Mouse (Mus musculus): ENCODE results near the gene Phrf1.
A peak's percentile ranks its signal among the peaks of the same experiment; 100 is the strongest.

Gene Phrf1

GRCm38 (mm10) chr7:141228279-141229067 lies at the start of gene Phrf1:
Phrf1 (plus strand) TSS chr7:141228784.
- peak; percentile 66 for DNase-seq (ENCODE audit: extremely low read depth, low read depth)

DNA sequence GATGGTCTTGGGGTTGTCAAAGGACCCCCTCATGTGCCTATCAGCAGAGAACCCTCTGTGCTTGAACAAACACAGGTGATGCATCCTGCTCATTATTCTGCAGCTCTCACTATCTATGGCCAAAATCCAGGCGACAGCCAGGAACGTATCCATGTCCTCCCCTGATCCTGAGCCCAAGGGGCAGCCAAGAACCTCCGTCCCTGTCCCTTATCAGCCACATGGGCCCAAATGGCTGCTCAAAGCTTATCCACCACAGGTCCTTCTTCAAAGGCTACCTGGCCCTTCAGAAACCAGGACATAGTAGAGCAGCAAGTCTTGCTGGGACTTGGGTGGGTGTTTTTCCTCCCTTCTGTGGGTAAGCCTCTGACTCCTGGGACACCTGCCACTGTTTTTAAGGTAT lies 40.4 kb upstream of the Phrf1 start:
- DNase-seq (ENCODE audit: extremely low read depth, low read depth), result no peak

DNA sequence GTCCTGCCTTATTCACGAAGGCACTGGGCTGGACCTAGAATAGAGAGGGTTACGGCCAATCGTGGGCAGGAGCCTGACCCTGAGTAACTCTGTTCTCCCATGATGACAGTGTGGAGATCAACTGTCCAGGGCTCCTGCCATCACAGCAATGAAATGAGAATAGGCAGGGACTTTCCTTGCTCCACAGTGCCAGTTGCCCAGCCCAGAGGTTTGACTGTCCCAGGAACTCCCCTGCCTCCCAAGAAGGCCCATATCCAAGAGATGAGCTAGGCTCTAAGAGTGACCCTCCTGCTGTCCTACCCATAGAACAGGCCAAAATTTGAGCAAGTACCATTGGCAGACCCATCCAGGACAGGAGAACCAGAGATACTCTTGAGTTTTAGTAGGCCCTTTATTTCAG lies 39.9 kb upstream of the Phrf1 start:
- no peak for DNase-seq (ENCODE audit: extremely low read depth, low read depth)

- no peak for DNase-seq (ENCODE audit: extremely low read depth, low read depth)
Measured at GRCm38 (mm10) chr7:141190220-141190619, 38.4 kb upstream of the Phrf1 start.

- DNase-seq (ENCODE audit: extremely low read depth, low read depth), result no peak
Measured at GRCm38 (mm10) chr7:141191036-141191435, 37.5 kb upstream of the Phrf1 start.

- DNase-seq (ENCODE audit: extremely low read depth, low read depth), result no peak
Measured at GRCm38 (mm10) chr7:141191796-141192685, 36.5 kb upstream of the Phrf1 start.

DNA sequence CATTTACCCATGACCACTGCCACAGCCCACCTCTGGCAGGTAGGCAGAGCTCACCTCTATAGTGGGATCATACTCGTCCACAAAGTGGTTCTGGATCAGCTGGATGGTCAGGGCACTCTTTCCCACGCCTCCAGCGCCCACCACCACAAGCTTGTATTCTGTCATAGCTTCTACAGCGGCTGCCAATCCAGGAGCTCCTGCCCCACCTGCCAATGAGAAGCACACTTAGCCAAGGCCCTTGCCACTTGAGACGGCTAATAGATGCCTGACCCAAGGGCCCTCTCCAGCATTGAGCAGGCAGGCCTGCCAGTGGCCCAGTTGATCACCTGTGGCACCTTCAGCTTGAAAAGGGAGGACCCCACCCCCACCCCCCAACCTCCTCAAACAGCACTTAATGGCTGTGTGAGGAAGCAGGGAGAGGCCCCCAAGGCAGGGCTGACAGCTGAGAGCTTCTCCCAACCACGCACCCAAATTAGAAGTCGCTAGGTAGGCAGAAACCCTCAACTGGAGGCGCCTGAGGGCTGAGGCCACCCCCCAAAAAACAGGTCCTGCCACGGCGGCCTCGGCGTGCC lies 35.7 kb upstream of the Phrf1 start:
- no peak for DNase-seq (ENCODE audit: extremely low read depth, low read depth)

DNA sequence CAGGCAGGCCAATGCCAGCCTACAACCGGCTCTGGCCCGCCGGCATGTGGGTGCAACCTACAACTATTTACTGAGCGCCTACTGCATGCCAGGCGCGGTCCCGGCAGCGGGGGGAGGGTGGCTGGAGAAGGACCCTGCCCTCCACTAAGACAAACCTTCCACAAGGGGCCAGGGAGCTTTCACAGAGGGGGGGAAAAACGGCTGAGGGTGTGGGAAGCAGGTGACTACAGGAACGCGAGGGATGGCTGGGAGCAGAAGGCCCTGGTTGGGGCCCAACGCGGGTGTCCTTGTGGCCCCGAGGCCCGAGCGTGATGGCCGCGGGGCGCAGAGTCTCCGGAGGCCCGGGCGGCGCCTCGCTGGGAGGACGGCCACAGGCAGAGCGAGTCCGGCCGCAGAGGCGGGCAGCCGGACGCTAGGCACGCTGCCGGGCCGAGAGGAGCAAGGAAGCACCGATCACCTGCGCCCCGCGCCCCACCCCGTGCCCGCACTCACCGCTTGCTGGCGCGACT lies 35.2 kb upstream of the Phrf1 start:
- no peak for DNase-seq (ENCODE audit: extremely low read depth, low read depth)

GRCm38 (mm10) chr7:141193948-141194347 lies 34.6 kb upstream of the Phrf1 start, which contains the start of the genes Hras and Lrrc56:
Hras (minus strand) TSS chr7:141194005.
Lrrc56 (plus strand) TSS chr7:141194157.
- DNase-seq (ENCODE audit: extremely low read depth, low read depth), result peak; percentile 90

GRCm38 (mm10) chr7:141194409-141194808 lies 34.2 kb upstream of the Phrf1 start:
- peak; percentile 26 for DNase-seq (ENCODE audit: extremely low read depth, low read depth)

GRCm38 (mm10) chr7:141194830-141195229 lies 33.8 kb upstream of the Phrf1 start:
- peak; percentile 74 for DNase-seq (ENCODE audit: extremely low read depth, low read depth)

- no peak for DNase-seq (ENCODE audit: extremely low read depth, low read depth)
Measured at GRCm38 (mm10) chr7:141195754-141196153, 32.8 kb upstream of the Phrf1 start.

DNA sequence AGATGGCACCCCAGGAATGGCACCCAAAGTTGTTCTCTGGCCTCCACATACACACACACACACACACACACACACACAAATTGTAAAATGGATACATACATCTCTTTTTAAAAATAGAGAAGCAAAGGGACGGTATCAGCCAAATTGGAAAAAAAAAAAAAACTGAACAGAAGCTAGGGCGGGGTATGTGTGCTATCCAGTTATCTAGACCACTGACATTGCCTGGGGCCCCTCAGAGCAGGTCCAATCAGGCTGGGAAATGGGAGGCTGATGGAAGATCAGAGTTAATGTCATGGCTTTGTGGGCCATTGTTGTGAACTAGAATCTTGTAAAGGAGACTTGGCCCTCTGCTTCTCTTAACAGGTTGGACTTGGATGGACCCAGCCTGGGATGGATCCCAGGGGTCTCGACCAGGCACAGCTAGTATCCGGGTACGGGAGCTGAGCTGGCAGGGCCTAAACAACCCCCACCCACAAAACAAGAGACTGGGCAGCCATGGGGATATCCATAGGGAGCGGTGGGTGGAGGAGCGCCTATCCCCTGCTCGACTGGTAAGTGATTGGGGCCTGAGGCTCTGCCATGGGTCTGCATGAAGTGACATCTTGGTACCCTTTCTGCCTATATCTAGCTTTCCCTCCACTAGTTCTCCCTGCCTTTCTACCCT lies 31.8 kb upstream of the Phrf1 start:
- peak; percentile 25 for DNase-seq (ENCODE audit: extremely low read depth, low read depth)

GRCm38 (mm10) chr7:141198121-141198520 lies 30.5 kb upstream of the Phrf1 start:
- DNase-seq (ENCODE audit: extremely low read depth, low read depth), result no peak

DNA sequence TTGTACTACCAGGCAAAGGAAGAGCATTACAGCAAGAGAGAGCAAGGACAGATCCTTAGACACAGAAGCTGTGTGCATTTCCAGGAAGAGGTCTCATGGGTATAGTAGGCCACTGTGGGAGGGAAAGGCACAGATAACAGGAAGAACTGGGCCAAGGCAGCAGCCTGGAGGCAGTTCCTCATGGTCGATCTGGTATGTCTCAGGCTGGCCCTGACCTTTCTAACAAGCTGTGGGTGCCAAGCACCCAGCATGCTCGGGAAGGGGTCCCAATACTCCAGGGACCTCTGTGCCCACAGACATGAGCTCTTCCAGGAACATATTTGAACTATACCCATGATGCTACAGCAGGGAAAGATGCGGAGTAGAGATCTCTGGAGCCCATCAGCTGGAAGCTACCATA lies 24.0 kb upstream of the Phrf1 start:
- no peak for DNase-seq (ENCODE audit: extremely low read depth, low read depth)

DNA sequence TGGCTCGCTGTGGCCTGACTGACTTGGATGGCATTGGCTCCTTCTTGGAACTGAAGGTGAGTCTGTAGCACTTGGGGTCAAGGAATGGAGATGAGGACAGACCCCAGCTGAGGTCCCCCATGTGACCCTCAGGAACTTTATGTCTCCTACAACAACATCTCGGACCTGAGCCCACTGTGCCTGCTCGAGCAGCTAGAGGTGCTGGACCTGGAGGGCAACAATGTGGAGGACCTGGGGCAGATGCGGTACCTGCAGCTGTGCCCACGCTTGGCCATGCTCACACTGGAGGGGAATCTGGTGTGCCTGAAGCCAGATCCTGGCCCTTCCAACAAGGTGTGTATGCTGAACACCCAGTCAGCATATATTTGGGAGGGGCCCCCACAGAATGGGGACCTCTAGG lies 23.1 kb upstream of the Phrf1 start:
- DNase-seq (ENCODE audit: extremely low read depth, low read depth), result no peak

- DNase-seq (ENCODE audit: extremely low read depth, low read depth), result no peak
Measured at GRCm38 (mm10) chr7:141206182-141206937, 22.2 kb upstream of the Phrf1 start.

GRCm38 (mm10) chr7:141209526-141209925 lies 19.1 kb upstream of the Phrf1 start:
- DNase-seq (ENCODE audit: extremely low read depth, low read depth), result no peak

- no peak for DNase-seq (ENCODE audit: extremely low read depth, low read depth)
Measured at GRCm38 (mm10) chr7:141210137-141210536, 18.4 kb upstream of the Phrf1 start.

DNA sequence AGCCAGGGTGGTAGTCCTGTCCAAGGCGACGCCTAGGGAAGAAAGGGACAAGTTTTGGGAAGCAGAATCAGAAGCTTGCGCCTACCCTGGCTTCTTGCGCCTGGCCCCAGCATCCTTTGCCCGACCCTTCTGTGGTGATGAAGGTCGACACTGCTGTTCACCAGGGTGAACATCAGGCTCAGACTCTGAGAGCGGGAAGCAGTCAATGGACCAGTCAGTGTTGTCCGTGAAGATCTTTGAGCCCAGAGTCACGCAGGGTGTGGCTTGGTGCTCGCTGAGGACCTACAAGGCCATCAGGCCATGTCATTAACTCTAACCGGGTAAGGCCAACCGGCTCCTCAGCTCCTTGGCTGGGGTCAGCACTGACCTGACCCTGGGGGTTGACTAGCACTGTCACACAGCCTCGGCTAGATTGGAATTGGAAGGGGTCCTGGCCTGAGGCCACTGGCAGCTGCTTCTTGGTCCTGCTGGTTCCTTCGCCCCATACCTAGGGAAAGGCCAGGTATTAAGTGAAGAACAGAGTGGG lies 17.9 kb upstream of the Phrf1 start:
- DNase-seq (ENCODE audit: extremely low read depth, low read depth), result no peak

All from MEL-GATA-1-ER (cell line).